Mouse (Mus musculus) gastrocnemius, postnatal 14 days (tissue): Measurements from ENCODE around the gene Sall4. TPM values are rescaled to one million over a fixed set of nuclear protein-coding genes. Genes with fewer than 3 reads are reported as not detected.

Source experiments
- DNase-seq: peaks from one replicate; pipeline ENCODE4 v3.0.0; 2021; ENCODE audit warnings: mixed read lengths
- intact Hi-C: fragments of 180-260 bp; cut with DNase I; formaldehyde crosslinking; loops from one replicate; pipeline ENCODE4 v1.15.1; 2025; ENCODE audit warnings: low total_unique reads
- total RNA-seq, 2 experiments: library from RNA; stranded (reverse); gene quantifications; 2 replicates each; pipeline ENCODE4 v1.2.3; 2021

Gene Sall4
- total RNA-seq, 2 experiments from 2014 or later, result 0.71 to 0.98 TPM

- no peak for DNase-seq
- intact Hi-C loops, result no loop called here
Observed at GRCm38 (mm10) chr2:168712199-168713176, 55.3 kb downstream of the Sall4 start.

GRCm38 (mm10) chr2:168710979-168711378, 56.8 kb downstream of the Sall4 start:
- intact Hi-C loops, result no loop called here
- no peak for DNase-seq

GRCm38 (mm10) chr2:168707766-168708165, 60.0 kb downstream of the Sall4 start:
- DNase-seq, result no peak
- intact Hi-C loops, result no loop called here

- DNase-seq, result peak; percentile 50
- intact Hi-C loops, result no loop called here
Observed at GRCm38 (mm10) chr2:168702266-168702665, 65.5 kb downstream of the Sall4 start.

Other genes with a start within 250 kb of the Sall4 start
- gene Nfatc2, start 166.3 kb downstream of the Sall4 start, total RNA-seq, result 1 to 10 TPM; 6.5 to 7.5 TPM
- 10 to 100 TPM; 14.9 to 16.9 TPM for gene Atp9a, start 25.5 kb downstream of the Sall4 start, total RNA-seq
- gene Zfp64, start 187.6 kb upstream of the Sall4 start, total RNA-seq, result 1 to 10 TPM; 7.8 to 8.0 TPM